Mouse (Mus musculus): Measurements from ENCODE around the gene Blm.

The Blm gene

GRCm38 (mm10) chr7:80535009-80535744, at the start of gene Blm:
TSS of gene Blm (minus strand) at chr7:80535119.
- peak; percentile 93 for DNase-seq (ENCODE audit: extremely low spot score)

- peak; percentile 50 for DNase-seq (ENCODE audit: extremely low spot score)
Measured at GRCm38 (mm10) chr7:80583981-80584380, 49.1 kb upstream of the Blm start.

- DNase-seq (ENCODE audit: extremely low spot score): no peak
Measured at GRCm38 (mm10) chr7:80582821-80583451, 48.0 kb upstream of the Blm start.

GRCm38 (mm10) chr7:80580368-80580767, 45.4 kb upstream of the Blm start:
- DNase-seq (ENCODE audit: extremely low spot score): peak; percentile 11

GRCm38 (mm10) chr7:80577417-80577980, 42.6 kb upstream of the Blm start:
- no peak for DNase-seq (ENCODE audit: extremely low spot score)

GRCm38 (mm10) chr7:80576626-80577025, 41.7 kb upstream of the Blm start:
- DNase-seq (ENCODE audit: extremely low spot score): no peak

- no peak for DNase-seq (ENCODE audit: extremely low spot score)
Measured at GRCm38 (mm10) chr7:80575750-80576149, 40.8 kb upstream of the Blm start.

- DNase-seq (ENCODE audit: extremely low spot score): no peak
Measured at GRCm38 (mm10) chr7:80573076-80573475, 38.2 kb upstream of the Blm start.

- DNase-seq (ENCODE audit: extremely low spot score): no peak
Measured at GRCm38 (mm10) chr7:80567982-80568381, 33.1 kb upstream of the Blm start.

GRCm38 (mm10) chr7:80561931-80562330, 27.0 kb upstream of the Blm start:
- DNase-seq (ENCODE audit: extremely low spot score): no peak

GRCm38 (mm10) chr7:80561271-80561670, 26.4 kb upstream of the Blm start:
- DNase-seq (ENCODE audit: extremely low spot score): no peak

- no peak for DNase-seq (ENCODE audit: extremely low spot score)
Measured at GRCm38 (mm10) chr7:80558572-80558971, 23.7 kb upstream of the Blm start.

GRCm38 (mm10) chr7:80558101-80558500, 23.2 kb upstream of the Blm start:
- DNase-seq (ENCODE audit: extremely low spot score): no peak

GRCm38 (mm10) chr7:80557161-80557560, 22.2 kb upstream of the Blm start:
- no peak for DNase-seq (ENCODE audit: extremely low spot score)

GRCm38 (mm10) chr7:80556166-80556565, 21.2 kb upstream of the Blm start:
- no peak for DNase-seq (ENCODE audit: extremely low spot score)

GRCm38 (mm10) chr7:80555146-80555545, 20.2 kb upstream of the Blm start:
- no peak for DNase-seq (ENCODE audit: extremely low spot score)

GRCm38 (mm10) chr7:80554180-80555021, 19.5 kb upstream of the Blm start:
- DNase-seq (ENCODE audit: extremely low spot score): no peak

- DNase-seq (ENCODE audit: extremely low spot score): no peak
Measured at GRCm38 (mm10) chr7:80548513-80549260, 13.8 kb upstream of the Blm start.

GRCm38 (mm10) chr7:80542139-80542831, 7.4 kb upstream of the Blm start:
- no peak for DNase-seq (ENCODE audit: extremely low spot score)

GRCm38 (mm10) chr7:80539581-80539980, 4.7 kb upstream of the Blm start:
- DNase-seq (ENCODE audit: extremely low spot score): no peak
